Mouse (Mus musculus): ENCODE measurements around the gene Pacrg. TPM values are rescaled to one million over a fixed set of nuclear protein-coding genes. Genes with fewer than 3 reads are reported as not detected.

Pacrg gene
- polyA plus RNA-seq, 3 experiments from 2014 or later, result not detected

DNA sequence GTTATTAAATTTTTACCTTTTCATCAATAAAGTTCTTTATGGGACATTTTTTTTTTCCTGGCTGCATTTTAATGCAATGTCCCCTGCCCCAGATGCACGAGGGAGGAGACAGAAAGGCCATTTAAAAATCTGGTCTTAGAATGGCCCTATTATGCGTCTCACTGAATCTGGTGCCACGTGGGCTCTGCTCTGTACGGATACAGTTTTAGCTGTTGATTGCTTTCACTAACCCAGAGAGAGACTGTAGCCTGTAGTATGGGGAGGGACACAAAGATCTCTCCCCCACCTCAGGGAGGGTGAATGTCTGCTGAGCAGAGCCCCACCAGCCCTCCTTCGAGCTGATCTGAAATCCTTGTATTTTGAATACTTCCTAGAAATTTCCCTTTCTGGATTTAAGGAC, 441.2 kb downstream of the Pacrg start:
- no peak for ATAC-seq

DNA sequence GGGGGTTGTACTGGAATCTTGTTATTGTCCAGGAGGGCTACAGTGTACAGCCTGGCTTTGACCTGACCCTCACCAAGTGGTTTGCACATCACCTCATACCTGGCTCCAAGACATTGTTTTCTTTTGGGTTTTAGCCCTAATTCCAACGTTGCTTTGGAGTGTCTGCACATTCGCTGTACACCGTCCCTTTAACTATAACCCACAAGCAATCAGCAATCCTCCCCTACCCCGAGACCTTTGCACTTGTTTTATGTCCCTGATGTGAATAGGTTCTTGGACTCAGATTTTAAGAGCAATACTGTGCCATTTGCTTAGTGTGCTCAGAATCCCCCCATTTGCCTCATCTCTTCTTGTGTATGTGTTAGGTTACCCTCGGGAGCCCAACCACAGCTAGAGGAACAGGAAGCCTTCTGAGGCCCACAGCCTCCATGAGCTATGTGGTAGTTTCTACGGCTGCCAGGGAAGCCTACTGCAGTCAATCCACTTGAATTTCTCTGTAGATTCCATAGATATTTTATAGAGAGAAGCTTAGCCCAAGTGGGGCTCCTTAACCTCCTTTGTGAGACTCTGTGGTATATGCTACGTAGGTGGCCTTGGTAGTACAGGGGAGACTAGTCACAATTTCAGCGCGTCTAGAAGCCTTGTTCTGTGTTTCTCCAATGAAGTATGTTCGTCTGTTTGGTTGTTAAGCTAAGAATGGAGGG, 442.0 kb downstream of the Pacrg start:
- no peak for ATAC-seq

DNA sequence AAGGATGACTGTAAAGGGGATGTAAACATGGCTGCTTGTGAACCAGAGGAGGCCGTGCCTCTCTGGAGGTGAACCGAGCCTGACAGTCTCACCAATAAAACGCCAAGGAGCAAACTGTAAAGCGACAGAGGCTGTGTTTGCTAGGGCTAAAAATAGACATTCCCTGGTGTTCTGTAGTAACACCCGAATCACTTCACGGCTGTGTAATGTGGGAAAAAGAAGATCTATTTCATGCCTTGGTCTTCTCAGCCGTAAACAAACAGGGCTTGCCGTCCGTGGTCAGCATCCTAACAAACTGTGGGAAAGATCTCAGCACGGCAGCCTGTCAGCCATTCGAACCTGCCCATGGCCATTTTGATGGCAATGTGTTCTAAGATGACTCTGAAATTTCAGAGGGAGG, 442.8 kb downstream of the Pacrg start:
- ATAC-seq, result no peak

DNA sequence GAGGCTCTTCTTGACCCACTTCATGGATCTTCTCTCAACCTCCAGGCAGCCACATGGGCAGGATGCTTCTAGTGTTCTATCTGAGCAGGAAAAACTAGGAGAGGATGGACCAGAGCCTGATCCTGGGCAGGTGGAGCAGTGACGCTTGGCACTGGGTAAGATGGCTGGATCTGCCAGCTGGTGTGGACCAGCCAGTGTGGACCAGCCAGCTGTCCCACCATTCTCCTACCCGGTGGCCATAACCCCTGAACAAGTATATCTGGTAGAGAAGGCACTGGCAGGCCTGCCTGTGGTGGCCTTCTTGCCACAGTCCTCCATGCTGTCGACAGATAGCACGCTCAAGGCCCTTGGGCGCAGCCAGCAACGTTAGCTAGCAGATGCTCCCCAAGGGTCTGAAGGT, 443.2 kb downstream of the Pacrg start:
- ATAC-seq, result no peak

DNA sequence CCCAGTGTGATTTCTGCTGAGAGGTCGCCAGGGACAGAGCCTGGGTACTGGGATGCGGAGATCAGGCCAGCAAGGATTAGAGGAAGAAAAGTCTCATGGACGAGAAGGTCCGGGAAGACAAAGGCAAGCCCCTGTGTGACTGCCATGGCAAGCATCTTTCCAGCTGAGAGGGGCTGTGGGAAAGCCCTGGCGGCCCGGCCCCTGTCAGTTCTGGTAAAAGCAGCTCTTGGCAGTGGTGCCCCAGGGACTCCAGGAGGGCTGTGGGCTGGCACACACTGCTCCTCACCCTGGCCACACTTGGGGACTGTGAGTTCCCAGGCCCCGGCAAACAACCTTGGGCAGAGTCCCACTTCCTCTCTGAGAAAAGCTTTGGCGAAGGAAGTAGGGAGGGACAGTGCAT, 445.3 kb downstream of the Pacrg start:
- no peak for ATAC-seq

DNA sequence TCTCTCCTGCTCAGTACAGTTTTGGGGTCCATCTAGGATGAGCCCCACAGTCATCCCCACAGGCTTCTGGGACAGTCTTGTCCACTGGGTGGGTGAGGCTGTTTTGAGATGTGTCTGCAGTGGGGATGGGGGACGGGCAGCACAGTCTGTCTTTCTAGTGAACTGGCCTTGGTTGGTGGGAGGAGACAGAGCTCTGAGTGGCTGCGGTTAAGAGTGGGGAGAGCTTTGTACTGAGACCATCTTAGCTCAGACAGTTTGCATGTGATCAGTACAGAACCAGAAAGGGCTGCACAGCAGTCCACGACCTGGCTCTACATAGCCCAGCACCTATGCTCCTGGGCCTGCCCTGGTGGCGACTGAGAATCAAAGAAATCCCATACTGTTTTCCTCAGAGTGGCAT, 446.3 kb downstream of the Pacrg start:
- no peak for ATAC-seq

DNA sequence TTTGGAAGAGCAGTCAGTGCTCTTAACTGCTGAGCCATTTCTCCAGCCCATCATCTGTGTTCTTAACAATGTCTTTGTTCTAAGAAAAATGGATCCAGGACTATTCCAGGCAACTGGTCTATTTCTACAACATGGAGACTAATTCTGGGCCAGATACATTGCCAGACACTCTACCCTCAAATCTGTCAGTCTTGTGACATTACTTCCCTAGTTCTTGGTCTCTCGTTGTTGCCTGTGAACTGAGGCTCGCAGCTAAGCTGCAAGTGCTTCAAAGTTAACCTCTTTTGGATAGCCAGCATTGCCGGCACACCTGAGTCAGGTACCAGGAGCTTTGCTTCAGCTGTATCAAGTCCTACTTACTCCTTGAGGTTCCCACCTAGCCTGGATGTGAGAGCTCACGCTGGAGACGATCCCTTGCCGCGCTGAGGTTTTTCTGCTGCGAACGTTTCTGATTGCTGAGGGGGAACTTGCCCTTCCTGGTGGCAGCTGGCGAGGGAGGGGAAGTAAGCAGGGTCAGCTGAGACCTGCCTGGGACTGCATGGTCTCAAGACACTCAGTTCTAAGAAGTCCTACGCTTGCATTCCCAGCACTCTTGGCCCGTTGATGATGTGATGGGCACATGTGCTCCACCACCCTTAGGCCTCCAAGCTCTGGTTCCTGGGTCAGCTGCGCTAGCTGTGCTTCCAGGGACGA, 447.6 kb downstream of the Pacrg start:
- no peak for ATAC-seq

- ATAC-seq, result no peak
Observed at GRCm38 (mm10) chr17:10390232-10391172, 449.6 kb downstream of the Pacrg start.

DNA sequence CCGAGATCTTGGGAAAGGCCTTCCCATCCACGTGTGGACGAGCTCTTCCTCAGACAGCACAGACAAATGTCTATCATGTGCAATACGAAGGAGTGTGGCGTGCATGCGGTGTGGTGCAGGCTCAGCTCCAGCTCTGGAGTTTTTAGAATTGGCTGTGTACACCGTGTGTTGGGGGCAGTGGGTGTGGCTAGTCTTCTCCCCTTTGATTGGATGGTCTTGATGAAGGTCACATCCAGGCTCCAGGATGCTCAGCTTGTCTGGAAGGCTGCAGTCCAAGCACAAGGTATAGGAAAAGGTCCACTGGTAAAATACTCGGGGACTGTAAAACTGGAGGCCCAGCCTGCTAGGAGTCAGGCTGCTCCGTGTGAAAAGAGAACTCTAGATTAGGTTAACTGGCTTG, 450.4 kb downstream of the Pacrg start:
- ATAC-seq, result no peak

DNA sequence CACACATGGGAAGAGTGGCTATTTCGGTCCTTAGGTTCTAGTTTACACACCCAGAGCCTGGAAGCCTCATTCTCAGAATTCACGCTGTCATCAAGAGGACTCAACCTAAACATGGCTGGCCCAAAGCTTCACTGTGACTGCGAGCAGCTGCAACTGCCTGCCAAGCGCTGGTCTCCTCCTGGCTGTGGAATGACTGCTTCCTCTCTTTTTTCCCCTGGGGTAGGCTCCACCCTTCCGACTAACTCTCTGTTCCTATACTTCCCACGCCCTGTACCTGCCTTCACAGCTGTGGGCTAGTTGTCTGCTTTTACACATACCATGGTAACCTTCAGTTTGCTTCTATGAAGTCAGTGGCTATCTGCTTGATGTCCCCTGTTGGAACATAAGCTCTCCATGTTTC, 453.6 kb downstream of the Pacrg start:
- ATAC-seq, result no peak

GRCm38 (mm10) chr17:10383406-10383805, 456.7 kb downstream of the Pacrg start:
- ATAC-seq, result no peak

DNA sequence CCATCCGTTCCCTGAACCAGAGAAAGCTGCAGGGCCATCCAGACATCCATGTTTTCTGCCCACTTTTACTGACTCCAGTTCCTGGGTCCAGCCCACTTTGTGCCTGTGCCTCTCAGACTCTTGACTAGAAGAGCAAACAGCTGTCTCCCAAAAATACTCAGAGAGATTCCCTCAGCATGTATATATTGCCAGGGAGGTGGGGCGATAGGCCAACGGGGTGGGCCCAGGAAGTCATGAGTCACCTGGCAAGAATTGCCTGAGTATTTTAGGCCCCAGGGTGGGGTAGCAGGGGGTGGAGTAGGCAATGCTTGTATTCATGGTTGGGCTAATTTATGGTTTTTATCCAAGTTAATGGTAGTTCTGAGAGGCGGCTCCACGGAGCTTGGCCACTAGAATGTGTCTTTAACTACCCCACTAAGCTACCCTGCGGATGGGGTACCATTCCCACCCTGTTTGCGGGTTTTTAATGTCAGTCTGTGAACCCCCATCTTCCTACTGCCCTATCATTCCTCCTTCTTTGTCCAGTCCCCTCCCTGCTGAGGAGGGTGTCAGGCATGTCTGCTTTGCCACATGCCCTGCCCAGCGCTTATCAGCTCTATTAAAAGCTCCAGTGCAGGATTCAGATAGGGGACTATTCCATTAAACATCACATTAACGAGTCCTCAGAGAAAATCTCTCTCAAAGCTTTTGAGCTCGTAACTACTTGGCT, 461.5 kb downstream of the Pacrg start:
- ATAC-seq, result no peak

- ATAC-seq, result no peak
Observed at GRCm38 (mm10) chr17:10377606-10378005, 462.5 kb downstream of the Pacrg start.

DNA sequence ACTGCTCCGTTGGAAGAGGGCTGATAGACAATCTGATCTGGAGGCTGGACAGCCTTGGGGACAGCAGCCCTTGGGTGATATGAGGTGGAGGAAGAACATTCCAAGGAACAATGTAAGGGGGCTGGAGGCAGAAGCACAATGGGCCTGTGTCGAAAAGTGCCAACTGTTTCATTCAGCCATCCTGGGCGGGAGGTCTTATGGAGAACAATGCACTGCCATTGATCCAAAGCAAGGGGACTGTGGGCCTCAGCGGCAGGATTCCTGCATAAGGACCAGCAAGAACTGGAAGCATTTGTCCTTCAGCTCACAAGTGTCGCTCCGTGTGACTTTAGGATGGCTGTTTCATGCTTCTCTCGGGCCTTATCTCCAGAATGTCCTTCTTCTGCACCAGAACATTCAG, 465.8 kb downstream of the Pacrg start:
- no peak for ATAC-seq

GRCm38 (mm10) chr17:10373727-10374126, 466.4 kb downstream of the Pacrg start:
- ATAC-seq, result no peak

GRCm38 (mm10) chr17:10372001-10372785, 467.9 kb downstream of the Pacrg start:
- ATAC-seq, result no peak

GRCm38 (mm10) chr17:10371472-10371871, 468.6 kb downstream of the Pacrg start:
- ATAC-seq, result no peak

GRCm38 (mm10) chr17:10370660-10371130, 469.4 kb downstream of the Pacrg start:
- no peak for ATAC-seq

DNA sequence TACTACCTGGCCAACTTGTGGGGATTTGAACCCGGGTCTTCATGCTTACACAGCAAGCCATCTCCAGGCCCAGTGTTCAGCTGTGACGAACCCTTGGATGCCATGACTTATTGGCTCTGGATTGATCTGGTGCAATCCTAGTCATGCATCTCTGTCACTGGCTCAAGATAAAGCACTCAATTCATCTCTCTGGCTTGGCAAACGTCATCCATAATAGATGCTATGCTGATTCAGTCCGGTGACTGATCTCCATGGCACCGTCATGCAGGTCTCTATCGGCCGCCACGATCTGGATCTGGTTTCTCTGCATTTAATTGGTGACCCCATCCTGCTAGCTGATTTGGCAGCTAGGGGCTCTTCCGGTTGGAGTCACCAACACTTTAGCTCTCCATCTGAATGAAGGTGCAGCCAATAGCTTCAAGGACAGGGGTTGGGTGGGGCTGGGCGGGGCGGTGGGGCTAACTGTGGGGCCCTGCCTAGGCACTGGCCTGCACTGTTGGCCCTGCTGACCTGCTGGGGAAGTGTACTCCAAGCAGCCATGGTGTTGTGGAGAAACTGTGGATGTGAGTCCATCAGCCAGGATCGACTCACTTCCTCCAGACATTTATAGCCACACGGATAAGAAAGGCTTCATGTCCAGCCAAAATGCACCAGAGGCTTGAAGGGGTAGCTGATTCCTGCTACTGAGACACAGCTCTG, 470.0 kb downstream of the Pacrg start:
- no peak for ATAC-seq

GRCm38 (mm10) chr17:10367044-10367443, 473.1 kb downstream of the Pacrg start:
- ATAC-seq, result no peak

DNA sequence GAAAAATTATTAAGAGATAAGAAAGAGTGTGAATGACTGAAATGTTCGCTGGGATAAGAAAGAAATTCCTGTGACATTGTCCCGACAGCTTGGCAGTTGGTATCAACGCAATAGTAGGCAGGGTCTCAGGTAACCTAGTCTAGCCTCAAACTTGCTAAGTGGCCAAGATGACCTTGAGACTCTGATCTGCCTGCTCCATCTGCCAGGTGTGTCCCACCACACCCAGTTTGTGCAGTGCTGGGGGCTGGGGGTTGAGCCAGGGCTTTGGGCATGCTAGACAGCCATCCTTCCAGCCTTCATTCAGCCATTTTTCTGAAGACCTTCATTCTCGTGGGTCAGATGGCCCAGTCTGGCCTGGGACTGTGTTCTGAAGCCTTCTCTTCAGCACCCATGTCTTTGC, 473.5 kb downstream of the Pacrg start:
- ATAC-seq, result no peak
